Mouse (Mus musculus) layer of hippocampus, adult 11-12 months (tissue): ENCODE results near the gene Max.

ENCODE experiments used
- DNase-seq: peaks from one replicate; pipeline ENCODE4 v3.0.0; 2022; ENCODE audit warnings: low spot score

The Max gene

GRCm38 (mm10) chr12:76961932-76962891, at the start of gene Max:
Gene Max (minus strand): TSS chr12:76962201.
- DNase-seq: peak; percentile 99

- no peak for DNase-seq
Measured at GRCm38 (mm10) chr12:77011092-77011720, 49.2 kb upstream of the Max start.

- no peak for DNase-seq
Measured at GRCm38 (mm10) chr12:77009202-77010030, 47.4 kb upstream of the Max start.

DNA sequence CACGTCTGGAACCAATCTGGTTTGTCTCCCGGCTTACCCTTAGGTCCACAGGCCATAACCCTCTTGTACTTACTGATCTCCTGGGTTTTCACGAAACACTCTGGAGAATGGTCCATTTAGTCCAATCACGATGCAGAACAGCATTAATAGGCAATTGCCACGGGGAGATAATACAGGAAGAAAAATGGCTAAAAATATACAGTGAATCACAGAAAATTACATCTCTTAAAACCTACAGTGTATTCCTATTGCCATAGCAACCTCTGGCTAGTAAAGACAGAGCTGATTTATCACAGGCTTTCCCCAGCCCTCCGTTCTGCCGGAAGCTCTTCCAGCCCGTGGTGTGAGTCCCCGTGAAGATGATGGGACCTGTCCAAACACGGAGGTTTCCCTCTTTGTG, 42.9 kb upstream of the Max start:
- DNase-seq: no peak

DNA sequence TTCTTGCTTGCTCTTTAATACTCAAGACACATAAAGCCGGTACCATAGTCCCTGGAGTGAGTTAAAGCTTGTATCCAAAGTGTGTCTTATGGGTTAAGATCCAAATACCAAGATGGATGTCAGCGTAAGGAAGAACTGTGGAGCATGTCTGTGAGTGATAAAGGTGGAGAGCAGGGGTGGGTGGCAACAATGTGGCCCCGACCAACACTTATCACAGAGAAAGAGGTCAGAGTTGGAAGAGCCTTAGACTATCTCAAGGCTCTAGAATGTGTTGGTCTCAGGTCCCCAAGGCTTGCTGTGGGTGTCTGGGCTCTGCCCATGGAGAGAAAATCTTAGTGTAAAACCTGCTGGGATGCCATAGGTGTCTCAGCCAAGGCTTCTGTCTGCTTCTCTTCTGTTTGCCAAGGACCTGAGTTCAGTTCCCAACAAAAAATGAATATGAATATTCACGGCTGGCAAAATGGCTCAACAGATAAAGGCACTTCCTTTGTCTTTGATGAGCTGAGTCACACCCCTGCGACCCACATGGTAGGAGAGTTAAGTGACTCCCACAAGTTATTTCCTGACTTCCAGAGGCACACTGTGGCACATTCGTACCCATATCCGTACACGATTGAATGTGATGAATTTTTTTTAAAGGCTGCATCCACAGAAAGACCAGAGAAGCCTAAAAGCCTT, 40.7 kb upstream of the Max start:
- no peak for DNase-seq

GRCm38 (mm10) chr12:77001312-77001711, 39.3 kb upstream of the Max start:
- DNase-seq: no peak

DNA sequence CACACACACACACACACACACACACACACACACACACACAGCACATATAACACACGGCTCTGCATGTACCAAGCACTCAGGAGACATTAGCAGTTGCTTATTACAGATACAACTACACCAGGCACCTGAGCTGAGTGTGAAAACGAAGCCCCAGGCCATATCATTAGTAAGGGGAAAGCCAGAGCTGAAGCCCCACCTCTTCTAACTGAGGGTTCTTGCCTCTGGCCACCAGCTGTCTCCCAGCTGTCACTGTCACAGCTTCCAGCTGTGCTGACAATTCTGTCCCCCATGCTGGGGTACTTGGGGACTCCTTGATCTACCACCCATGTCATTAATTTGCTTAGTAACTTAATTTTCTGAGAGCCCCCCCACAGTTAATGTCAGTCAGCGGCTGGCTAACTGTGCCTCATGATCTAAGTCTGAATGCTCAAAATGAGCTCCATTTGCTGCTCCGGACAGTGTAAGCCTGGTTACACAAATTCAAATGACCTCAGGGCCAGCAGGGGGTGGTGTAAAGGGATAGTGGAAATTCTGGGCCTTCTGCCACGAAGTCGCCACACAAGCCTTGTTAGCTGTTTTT, 38.8 kb upstream of the Max start:
- no peak for DNase-seq

DNA sequence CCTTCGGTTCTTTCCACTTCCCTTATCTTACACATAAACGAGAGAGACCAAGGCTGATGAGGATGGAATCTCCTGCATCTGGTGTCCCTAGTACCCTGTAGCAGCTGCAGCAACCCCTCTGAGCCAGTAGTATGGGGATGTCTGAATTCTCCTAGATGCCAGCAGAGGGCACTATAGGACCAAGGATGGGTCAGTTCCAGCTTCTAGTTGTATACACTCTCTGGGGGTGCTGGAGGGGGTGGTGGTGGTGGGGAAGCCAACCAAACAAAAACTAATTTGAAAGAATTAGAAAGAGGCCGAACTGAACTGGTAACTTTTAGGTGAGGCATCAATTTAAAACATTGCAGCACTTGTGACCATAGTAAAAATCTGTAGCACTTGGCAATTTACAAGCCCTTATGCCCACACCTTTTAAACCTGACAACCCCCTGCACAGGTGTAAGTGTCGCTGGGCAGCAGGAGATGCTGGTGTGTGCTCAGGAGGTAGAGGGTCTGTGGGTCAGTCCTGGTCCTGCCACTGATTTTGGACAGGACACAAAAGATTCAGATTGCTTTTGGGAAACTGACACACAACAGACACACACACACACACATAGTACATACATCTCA, 38.2 kb upstream of the Max start:
- peak; percentile 58 for DNase-seq

GRCm38 (mm10) chr12:76994766-76995165, 32.8 kb upstream of the Max start:
- DNase-seq: no peak

DNA sequence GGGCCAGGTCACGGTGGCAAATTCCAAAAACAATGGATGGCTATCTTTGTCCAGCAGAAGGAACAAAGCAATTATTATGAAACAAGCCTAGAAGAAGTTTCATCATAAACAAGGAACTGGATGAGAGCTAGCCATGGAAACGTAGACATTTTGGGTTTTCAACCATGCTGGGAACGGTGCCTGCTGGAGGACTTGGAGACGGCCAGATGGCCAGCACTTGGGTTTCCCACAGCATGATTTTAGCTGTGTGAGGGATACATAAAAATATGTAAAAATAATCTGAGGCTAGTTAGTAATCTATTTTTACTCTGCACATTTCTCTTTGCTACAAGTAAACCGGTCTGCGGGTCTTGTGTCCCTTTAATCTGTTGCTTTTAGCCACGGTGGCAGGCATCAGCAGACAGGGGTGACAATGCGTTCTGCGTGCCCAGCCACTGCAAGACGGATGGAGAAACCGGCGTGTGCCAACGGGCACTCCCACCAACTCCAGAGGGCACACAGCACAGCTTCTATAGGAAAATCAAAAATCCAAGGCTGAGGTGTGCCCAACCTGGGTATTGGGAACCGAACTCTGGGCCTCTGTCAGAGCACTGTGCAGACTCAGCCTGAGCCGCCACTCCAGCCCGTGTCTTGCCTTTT, 31.0 kb upstream of the Max start:
- DNase-seq: peak; percentile 52

- DNase-seq: no peak
Measured at GRCm38 (mm10) chr12:76982818-76983471, 20.9 kb upstream of the Max start.

- no peak for DNase-seq
Measured at GRCm38 (mm10) chr12:76979530-76979929, 17.5 kb upstream of the Max start.

DNA sequence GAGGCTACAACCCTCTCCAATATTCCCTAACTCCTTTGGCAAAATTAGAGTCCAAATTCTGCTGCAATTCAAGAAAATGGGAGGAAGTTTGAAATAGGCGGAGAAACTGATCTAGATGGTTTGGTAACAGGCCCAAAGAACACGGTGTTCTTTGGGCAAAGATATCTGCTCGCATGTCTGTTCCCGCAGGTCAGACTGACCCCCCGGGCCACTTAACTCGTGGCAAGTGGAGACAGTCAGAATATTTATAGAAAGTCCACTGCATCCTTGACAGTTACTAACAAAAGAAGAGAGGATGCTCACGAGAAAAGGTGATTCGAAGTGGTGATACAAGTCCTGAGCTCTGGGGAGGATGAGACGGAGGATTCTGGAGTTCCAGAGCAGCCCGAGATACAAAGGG, 10.7 kb upstream of the Max start:
- no peak for DNase-seq

GRCm38 (mm10) chr12:76972241-76972640, 10.2 kb upstream of the Max start:
- no peak for DNase-seq

- DNase-seq: no peak
Measured at GRCm38 (mm10) chr12:76971642-76972221, 9.7 kb upstream of the Max start.

DNA sequence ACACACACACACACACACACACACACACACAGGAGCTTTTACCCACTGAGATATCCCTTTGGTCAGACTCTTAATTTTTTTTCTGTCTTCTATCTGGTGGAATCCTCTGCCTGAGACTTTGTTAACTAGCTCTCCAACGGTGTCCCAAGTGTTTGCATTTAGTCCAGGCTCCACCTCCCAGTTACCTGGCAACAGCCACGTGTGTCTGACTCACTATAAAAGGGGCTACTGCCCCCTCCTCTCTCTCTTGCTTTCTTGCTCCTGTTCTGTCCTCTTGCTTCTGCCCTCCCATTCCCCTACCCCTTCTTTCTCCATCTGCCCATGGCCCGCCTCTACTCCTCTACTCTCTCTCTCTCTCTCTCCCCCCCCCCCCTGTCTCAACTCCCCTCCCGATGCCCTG, 3.9 kb upstream of the Max start:
- DNase-seq: no peak

DNA sequence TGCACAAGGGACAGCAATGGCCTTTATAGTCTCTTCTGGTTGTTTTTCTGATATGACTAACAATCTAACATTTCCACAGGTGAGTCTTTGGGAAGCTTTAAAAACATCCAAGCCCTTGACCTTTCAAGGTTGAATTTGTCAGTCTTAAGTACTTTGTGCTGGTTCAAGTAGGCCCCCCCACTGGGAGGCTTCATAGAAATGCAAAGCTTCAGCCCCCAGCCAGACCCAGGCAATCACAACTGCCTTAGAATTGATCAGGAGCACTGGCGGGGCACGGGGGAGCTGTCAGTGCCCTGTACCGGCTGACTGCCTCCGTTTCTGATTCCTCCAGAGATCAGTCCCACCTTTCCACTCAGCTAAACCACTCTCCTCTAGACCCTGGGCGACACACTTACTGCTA, 3.1 kb upstream of the Max start:
- DNase-seq: no peak

- DNase-seq: peak; percentile 26
Measured at GRCm38 (mm10) chr12:76961052-76961931, 709 bp downstream of the Max start.

DNA sequence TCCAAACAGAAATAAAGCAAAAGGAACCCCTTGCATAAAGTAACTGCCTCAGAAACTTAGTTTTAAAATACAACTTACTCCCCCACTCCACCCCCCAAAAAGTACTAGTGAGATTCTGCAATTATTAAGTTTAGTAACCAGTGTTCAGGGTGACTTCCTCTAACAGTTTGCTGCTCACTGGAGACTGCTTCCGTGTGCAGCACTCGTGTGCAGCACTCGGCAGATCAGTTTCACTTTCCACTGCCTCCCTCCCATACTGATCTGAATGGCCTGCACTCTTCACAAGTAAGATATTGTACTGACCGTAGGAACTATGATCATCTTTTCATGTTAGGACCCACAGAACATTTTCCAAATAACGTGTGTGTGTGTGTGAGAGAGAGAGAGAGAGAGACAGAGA, 4.3 kb downstream of the Max start:
- DNase-seq: no peak
